Mouse (Mus musculus) layer of hippocampus, adult 18-20 months (tissue): ENCODE measurements around the gene C2. TPM values are rescaled to one million over a fixed set of nuclear protein-coding genes. Genes with fewer than 3 reads are reported as not detected.

ENCODE experiments used
- DNase-seq, 2 experiments: peaks; one replicate each; pipeline ENCODE4 v3.0.0; 2022; ENCODE audit warnings: low spot score in 2 of 2
- long read RNA-seq: library from polyadenylated mRNA; stranded (forward); transcript quantifications from one replicate; pipeline ENCODE4 v2.0.0, GENCODE M21; 2021
- total RNA-seq, 2 experiments: library from RNA; stranded (reverse); gene quantifications; 2 replicates each; pipeline ENCODE4 v1.2.3; 2021

The C2 gene
- 1 to 10 TPM in 1 of 2 experiments, under 1 TPM in 1; 0.89 to 3.1 TPM for total RNA-seq
- long read RNA-seq: 0 reads

- DNase-seq: peak; percentile 78 to 83
Measured at GRCm38 (mm10) chr17:34898160-34898586, at the start of gene C2, which contains the start of gene Ehmt2. Gene C2 (minus strand): TSS chr17:34898265. Gene Ehmt2 (plus strand): TSS chr17:34898469.

- DNase-seq: no peak
Measured at GRCm38 (mm10) chr17:34947606-34948005, 49.5 kb upstream of the C2 start.

- DNase-seq: no peak
Measured at GRCm38 (mm10) chr17:34946486-34947140, 48.5 kb upstream of the C2 start.

GRCm38 (mm10) chr17:34944362-34944761 is 46.3 kb upstream of the C2 start:
- DNase-seq: no peak

GRCm38 (mm10) chr17:34943128-34943815 is 45.2 kb upstream of the C2 start:
- DNase-seq: peak in 1 of 2 experiments; percentile 45

- DNase-seq: no peak
Measured at GRCm38 (mm10) chr17:34941344-34942041, 43.4 kb upstream of the C2 start.

GRCm38 (mm10) chr17:34937960-34938505 is 40.0 kb upstream of the C2 start:
- DNase-seq: no peak

- DNase-seq: no peak
Measured at GRCm38 (mm10) chr17:34934830-34935229, 36.8 kb upstream of the C2 start.

GRCm38 (mm10) chr17:34934031-34934430 is 36.0 kb upstream of the C2 start:
- DNase-seq: peak in 1 of 2 experiments; percentile 31

GRCm38 (mm10) chr17:34932287-34932686 is 34.2 kb upstream of the C2 start:
- DNase-seq: no peak

- peak in 1 of 2 experiments; percentile 30 for DNase-seq
Measured at GRCm38 (mm10) chr17:34931735-34932098, 33.7 kb upstream of the C2 start.

GRCm38 (mm10) chr17:34931061-34931734 is 33.1 kb upstream of the C2 start, which contains the start of gene Neu1:
Gene Neu1 (plus strand): TSS chr17:34931253.
- peak; percentile 97 to 99 for DNase-seq

- no peak for DNase-seq
Measured at GRCm38 (mm10) chr17:34928841-34929240, 30.8 kb upstream of the C2 start.

- peak in 1 of 2 experiments; percentile 39 for DNase-seq
Measured at GRCm38 (mm10) chr17:34927306-34928019, 29.4 kb upstream of the C2 start.

GRCm38 (mm10) chr17:34924258-34924657 is 26.2 kb upstream of the C2 start:
- DNase-seq: no peak

GRCm38 (mm10) chr17:34922939-34923338 is 24.9 kb upstream of the C2 start:
- DNase-seq: no peak

- no peak for DNase-seq
Measured at GRCm38 (mm10) chr17:34917188-34917587, 19.1 kb upstream of the C2 start.

- DNase-seq: no peak
Measured at GRCm38 (mm10) chr17:34916316-34916715, 18.3 kb upstream of the C2 start.

GRCm38 (mm10) chr17:34915410-34915831 is 17.4 kb upstream of the C2 start:
- no peak for DNase-seq

GRCm38 (mm10) chr17:34913930-34914665 is 16.0 kb upstream of the C2 start, which contains the start of gene Slc44a4:
Gene Slc44a4 (plus strand): TSS chr17:34914466.
- DNase-seq: no peak
